Mouse (Mus musculus): ENCODE data around the gene Cct2. TPM values are rescaled to one million over a fixed set of nuclear protein-coding genes. Genes with fewer than 3 reads are reported as not detected.

Gene Cct2
- polyA plus RNA-seq (2016; fragmentation: Nextera tagmentation; extraction: Ambion mirVana), result 249 and 252 TPM in 2 replicates

DNA sequence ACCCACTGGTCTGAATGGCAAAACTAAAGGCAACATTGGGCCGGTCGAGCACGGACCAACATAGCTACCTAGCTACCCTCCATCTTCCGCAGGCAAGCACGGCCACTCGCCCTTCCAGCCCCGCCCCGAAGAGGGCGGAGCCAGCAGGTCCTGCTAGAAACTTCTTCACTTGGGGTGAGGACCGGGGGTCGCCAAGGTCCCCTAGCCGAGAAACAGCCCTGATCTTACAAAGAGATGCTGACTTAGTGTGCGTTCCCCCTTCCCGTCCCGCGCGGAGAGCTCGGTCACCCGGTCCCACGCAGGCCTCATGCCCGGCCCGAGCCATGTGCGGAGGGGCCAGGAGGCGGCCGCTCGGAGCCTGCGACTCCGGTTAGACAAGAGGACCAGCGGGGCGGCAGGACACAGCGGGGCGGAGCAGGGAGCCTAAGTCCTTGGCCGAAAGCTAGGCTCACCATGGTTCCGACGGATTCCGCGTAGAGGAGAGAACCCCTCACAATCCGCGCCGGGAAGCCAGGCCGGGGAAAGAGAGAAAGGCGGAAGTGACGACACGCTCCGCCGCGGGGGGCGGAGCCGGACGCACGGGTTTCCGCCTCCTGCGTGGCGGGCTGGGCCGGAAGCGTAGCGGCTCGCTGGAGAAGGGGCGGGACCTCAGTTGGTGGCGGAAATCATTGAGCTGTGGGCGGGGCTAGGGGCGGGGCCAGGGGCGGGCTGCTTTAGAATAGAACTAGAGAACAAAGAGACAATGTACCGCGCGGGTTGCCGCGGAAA is at the start of gene Cct2:
Cct2 (minus strand) TSS at position 561 of the 768 bp plus-strand sequence.
- Histone ChIP-seq H3K27me3 (replicated peaks) (no peaks in the 10 kb centered on the region), H3K36me3 (peaks cover 38% of the 10 kb centered on the region), H3K4me3 (peak within 1 kb of the TSS; percentile 79), H3K9me3 (replicated peaks) (no peaks in the 10 kb centered on the region), H3K27ac (peak within 1 kb of the TSS; percentile 82), H3K4me2 (peak within 1 kb of the TSS; percentile 87), H3K4me1 (peaks cover 47% of the 10 kb centered on the region), H3K9ac (peak within 1 kb of the TSS; percentile 85)
- ATAC-seq, result peak; percentile 91
- WGBS (ENCODE audit: insufficient replicate concordance), result under 1% methylated on average over 68 of the region's 68 CpGs

DNA sequence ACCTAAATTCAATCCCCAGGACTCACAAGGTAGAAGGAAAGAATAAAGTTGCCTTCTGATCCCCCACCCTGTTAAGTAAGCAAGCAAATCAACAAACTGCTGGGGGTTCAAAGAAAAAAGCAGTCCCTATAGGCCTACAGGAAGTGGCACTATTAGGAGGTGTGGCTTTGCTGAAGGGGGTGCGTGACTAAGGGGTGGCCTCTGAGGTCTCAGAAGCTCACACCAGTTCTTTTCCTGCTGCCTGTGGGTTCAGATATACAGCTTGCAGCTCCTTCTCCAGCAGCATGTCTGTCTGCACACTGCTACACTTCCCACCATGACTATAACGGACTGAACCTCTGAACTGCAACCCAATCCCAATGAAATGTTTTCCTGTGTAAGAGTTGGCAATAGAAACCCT is 48.9 kb upstream of the Cct2 start:
- Histone ChIP-seq H3K9ac (peak overlapping the region; percentile 50; the same call in 1 of the 2 replicates), H3K27ac (peak overlapping the region; percentile 85), H3K4me1 (peaks cover 85% of the 10 kb centered on the region), H3K36me3 (peaks cover 9% of the 10 kb centered on the region), H3K9me3 (replicated peaks) (no peaks in the 10 kb centered on the region), H3K27me3 (replicated peaks) (no peaks in the 10 kb centered on the region), H3K4me3 (0 out of 2 replicates have a peak overlapping the region, but pooled peaks have one; percentile 10), H3K4me2 (peak overlapping the region; percentile 61)
- ATAC-seq, result peak; percentile 90
- whole genome bisulfite sequencing (ENCODE audit: insufficient replicate concordance), result 11% methylated on average over 2 of the region's 2 CpGs

GRCm38 (mm10) chr10:117111455-117111854 is 47.8 kb upstream of the Cct2 start:
- no peak overlapping the region for H3K4me3 ChIP-seq
- peak; percentile 18; the same call in 1 of the 2 replicates for ATAC-seq
- H3K27me3 ChIP-seq (replicated peaks), result no peaks in the 10 kb centered on the region
- 0 out of 2 replicates have a peak overlapping the region, but pooled peaks have one; percentile 29 for H3K9ac ChIP-seq
- 66% methylated on average over 7 of the region's 7 CpGs for WGBS (ENCODE audit: insufficient replicate concordance)
- peak overlapping the region; percentile 81 for H3K27ac ChIP-seq
- peak overlapping the region; percentile 29 for H3K4me2 ChIP-seq
- H3K36me3 ChIP-seq, result peaks cover 8% of the 10 kb centered on the region; the same call in 1 of the 2 replicates
- H3K4me1 ChIP-seq, result peaks cover 94% of the 10 kb centered on the region
- H3K9me3 ChIP-seq (replicated peaks), result no peaks in the 10 kb centered on the region

- Histone ChIP-seq H3K9ac (no peak overlapping the region), H3K27ac (peak overlapping the region; percentile 81), H3K4me3 (no peak overlapping the region), H3K36me3 (peaks cover 8% of the 10 kb centered on the region; the same call in 1 of the 2 replicates), H3K9me3 (replicated peaks) (no peaks in the 10 kb centered on the region), H3K4me1 (peaks cover 96% of the 10 kb centered on the region), H3K27me3 (replicated peaks) (no peaks in the 10 kb centered on the region), H3K4me2 (peak overlapping the region; percentile 25; the same call in 1 of the 2 replicates)
- no peak for ATAC-seq
- 40% methylated on average over 3 of the region's 3 CpGs for WGBS (ENCODE audit: insufficient replicate concordance)
These were observed 46.7 kb upstream of the Cct2 start for GRCm38 (mm10) chr10:117110271-117110670.

- Histone ChIP-seq H3K36me3 (peaks cover 8% of the 10 kb centered on the region; the same call in 1 of the 2 replicates), H3K27ac (peak overlapping the region; percentile 98), H3K4me3 (peak overlapping the region; percentile 2; the same call in 1 of the 2 replicates), H3K9me3 (replicated peaks) (no peaks in the 10 kb centered on the region), H3K27me3 (replicated peaks) (no peaks in the 10 kb centered on the region), H3K9ac (peak overlapping the region; percentile 66), H3K4me2 (peak overlapping the region; percentile 65), H3K4me1 (peaks cover 98% of the 10 kb centered on the region)
- 9% methylated on average over 3 of the region's 3 CpGs for WGBS (ENCODE audit: insufficient replicate concordance)
- ATAC-seq, result peak; percentile 56
These were observed 43.1 kb upstream of the Cct2 start for GRCm38 (mm10) chr10:117106686-117107085.

- H3K4me2 ChIP-seq, result peak overlapping the region; percentile 65
- WGBS (ENCODE audit: insufficient replicate concordance), result 2% methylated on average over 4 of the region's 4 CpGs
These were observed 42.6 kb upstream of the Cct2 start for GRCm38 (mm10) chr10:117106244-117106643.

GRCm38 (mm10) chr10:117105015-117105414 is 41.4 kb upstream of the Cct2 start:
- Histone ChIP-seq H3K4me2 (peak overlapping the region; percentile 65), H3K9ac (peak overlapping the region; percentile 63), H3K27ac (peak overlapping the region; percentile 98), H3K36me3 (peaks cover 13% of the 10 kb centered on the region), H3K4me1 (peaks cover 88% of the 10 kb centered on the region), H3K27me3 (replicated peaks) (no peaks in the 10 kb centered on the region), H3K4me3 (peak overlapping the region; percentile 32), H3K9me3 (replicated peaks) (no peaks in the 10 kb centered on the region)
- ATAC-seq, result peak; percentile 45
- WGBS (ENCODE audit: insufficient replicate concordance), result 35% methylated on average over 4 of the region's 4 CpGs

More at GRCm38 (mm10) chr10:117106244-117106643, 42.6 kb upstream of the Cct2 start:
- Histone ChIP-seq H3K27me3 (replicated peaks) (no peaks in the 10 kb centered on the region), H3K9ac (peak overlapping the region; percentile 66), H3K4me1 (peaks cover 93% of the 10 kb centered on the region), H3K4me3 (peak overlapping the region; percentile 2; the same call in 1 of the 2 replicates), H3K9me3 (replicated peaks) (no peaks in the 10 kb centered on the region), H3K27ac (peak overlapping the region; percentile 98), H3K36me3 (peaks cover 8% of the 10 kb centered on the region; the same call in 1 of the 2 replicates)
- peak; percentile 91 for ATAC-seq

GRCm38 (mm10) chr10:117103854-117104598 is 40.4 kb upstream of the Cct2 start:
- H3K36me3 ChIP-seq, result peaks cover 13% of the 10 kb centered on the region
- peaks cover 88% of the 10 kb centered on the region for H3K4me1 ChIP-seq
- H3K9me3 ChIP-seq (replicated peaks), result no peaks in the 10 kb centered on the region
- peak overlapping the region; percentile 38 for H3K4me2 ChIP-seq
- peak; percentile 68 for ATAC-seq
- peak overlapping the region; percentile 64 for H3K9ac ChIP-seq
- H3K27me3 ChIP-seq (replicated peaks), result no peaks in the 10 kb centered on the region
- peak overlapping the region; percentile 98 for H3K27ac ChIP-seq
- no peak overlapping the region for H3K4me3 ChIP-seq

DNA sequence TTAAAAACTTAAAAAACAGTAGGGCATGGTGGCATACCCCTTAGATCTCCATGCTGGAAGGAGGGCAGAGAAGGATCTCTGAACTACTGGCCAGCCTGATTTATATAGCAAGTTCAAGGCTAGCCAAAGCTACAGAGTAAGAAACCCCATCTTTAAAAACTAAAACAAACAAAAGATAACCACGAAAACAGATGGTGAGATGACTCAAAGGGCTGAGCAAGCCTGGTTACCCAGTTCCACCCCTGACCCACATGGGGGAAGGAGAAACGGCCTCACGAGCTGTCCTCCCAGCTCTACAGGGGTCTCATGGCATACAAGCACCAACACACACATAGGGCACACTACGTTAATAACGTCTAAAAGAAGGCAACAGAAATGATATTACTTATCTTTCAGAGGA is 36.6 kb upstream of the Cct2 start:
- Histone ChIP-seq H3K27ac (peak overlapping the region; percentile 72), H3K4me1 (peaks cover 82% of the 10 kb centered on the region)

DNA sequence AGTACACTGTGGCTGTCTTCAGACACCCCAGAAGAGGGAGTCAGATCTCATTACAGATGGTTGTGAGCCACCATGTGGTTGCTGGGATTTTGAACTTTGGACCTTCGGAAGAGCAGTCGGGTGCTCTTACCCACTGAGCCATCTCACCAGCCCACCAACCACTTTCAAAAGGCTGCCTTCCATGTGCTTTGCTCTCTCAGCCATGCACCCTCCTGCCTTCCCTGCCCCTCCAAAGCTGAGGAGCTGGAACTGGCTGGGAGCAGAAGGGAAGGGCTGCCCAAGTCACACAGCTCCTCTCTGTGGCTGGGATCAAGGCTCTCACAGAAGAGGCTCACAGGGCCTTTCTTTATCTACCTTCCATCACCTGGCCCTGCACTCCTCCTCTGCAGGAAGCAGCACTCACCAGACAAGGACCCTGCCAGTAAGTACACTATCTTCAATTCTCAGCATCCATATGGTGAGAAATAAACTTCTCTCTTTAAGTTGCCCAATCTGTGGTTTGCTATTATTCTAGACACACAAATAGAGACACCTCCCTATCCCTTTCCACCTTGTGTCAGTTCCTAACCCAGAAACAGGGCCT is 33.6 kb upstream of the Cct2 start:
- peaks cover 65% of the 10 kb centered on the region for H3K36me3 ChIP-seq
- H3K27me3 ChIP-seq (replicated peaks), result no peaks in the 10 kb centered on the region
- no peaks in the 10 kb centered on the region for H3K9me3 ChIP-seq (replicated peaks)
- no peak overlapping the region for H3K4me3 ChIP-seq
- H3K9ac ChIP-seq, result peak overlapping the region; percentile 17
- H3K4me2 ChIP-seq, result peak overlapping the region; percentile 48; the same call in 1 of the 2 replicates
- ATAC-seq, result peak; percentile 96
- peaks cover 79% of the 10 kb centered on the region for H3K4me1 ChIP-seq
- peak overlapping the region; percentile 91 for H3K27ac ChIP-seq
- 58% methylated on average over 2 of the region's 2 CpGs for WGBS (ENCODE audit: insufficient replicate concordance)

More for the DNA sequence above, 36.6 kb upstream of the Cct2 start:
- Histone ChIP-seq H3K9me3 (replicated peaks) (no peaks in the 10 kb centered on the region), H3K36me3 (peaks cover 37% of the 10 kb centered on the region), H3K4me2 (no peak overlapping the region), H3K4me3 (no peak overlapping the region), H3K27me3 (replicated peaks) (no peaks in the 10 kb centered on the region), H3K9ac (peak overlapping the region; percentile 25; the same call in 1 of the 2 replicates)
- 64% methylated on average over 5 of the region's 5 CpGs for WGBS (ENCODE audit: insufficient replicate concordance)
- ATAC-seq, result no peak

GRCm38 (mm10) chr10:117096096-117096495 is 32.5 kb upstream of the Cct2 start:
- Histone ChIP-seq H3K4me1 (peaks cover 81% of the 10 kb centered on the region), H3K36me3 (peaks cover 74% of the 10 kb centered on the region), H3K27ac (peak overlapping the region; percentile 37; the same call in 1 of the 2 replicates), H3K9ac (no peak overlapping the region), H3K4me2 (no peak overlapping the region), H3K27me3 (replicated peaks) (no peaks in the 10 kb centered on the region), H3K4me3 (no peak overlapping the region), H3K9me3 (replicated peaks) (no peaks in the 10 kb centered on the region)
- no peak for ATAC-seq
- WGBS (ENCODE audit: insufficient replicate concordance), result 90% methylated on average over 6 of the region's 6 CpGs

Measured in liver, embryonic 12.5 days (tissue).